Mouse (Mus musculus): ENCODE measurements around the gene Celf2.

Gene Celf2

GRCm38 (mm10) chr2:6869956-6870710 is 639.2 kb downstream of the Celf2 start:
- DNase-seq (ENCODE audit: low read depth), result peak; percentile 40

GRCm38 (mm10) chr2:6867297-6867696 is 642.1 kb downstream of the Celf2 start:
- no peak for DNase-seq (ENCODE audit: low read depth)

- no peak for DNase-seq (ENCODE audit: low read depth)
Observed at GRCm38 (mm10) chr2:6865785-6866184, 643.6 kb downstream of the Celf2 start.

- no peak for DNase-seq (ENCODE audit: low read depth)
Observed at GRCm38 (mm10) chr2:6850102-6850644, 659.2 kb downstream of the Celf2 start.

- no peak for DNase-seq (ENCODE audit: low read depth)
Observed at GRCm38 (mm10) chr2:6849388-6849787, 660.0 kb downstream of the Celf2 start.

- DNase-seq (ENCODE audit: low read depth), result no peak
Observed at GRCm38 (mm10) chr2:6830021-6830420, 679.3 kb downstream of the Celf2 start.

- DNase-seq (ENCODE audit: low read depth), result no peak
Observed at GRCm38 (mm10) chr2:6827583-6827982, 681.8 kb downstream of the Celf2 start.

- no peak for DNase-seq (ENCODE audit: low read depth)
Observed at GRCm38 (mm10) chr2:6823021-6823420, 686.3 kb downstream of the Celf2 start.

- no peak for DNase-seq (ENCODE audit: low read depth)
Observed at GRCm38 (mm10) chr2:6821593-6821992, 687.8 kb downstream of the Celf2 start.

- no peak for DNase-seq (ENCODE audit: low read depth)
Observed at GRCm38 (mm10) chr2:6815281-6815680, 694.1 kb downstream of the Celf2 start.

GRCm38 (mm10) chr2:6808736-6809135 is 700.6 kb downstream of the Celf2 start:
- DNase-seq (ENCODE audit: low read depth), result no peak

- DNase-seq (ENCODE audit: low read depth), result no peak
Observed at GRCm38 (mm10) chr2:6796754-6797153, 712.6 kb downstream of the Celf2 start.

- no peak for DNase-seq (ENCODE audit: low read depth)
Observed at GRCm38 (mm10) chr2:6795995-6796588, 713.3 kb downstream of the Celf2 start.

GRCm38 (mm10) chr2:6794858-6795257 is 714.5 kb downstream of the Celf2 start:
- DNase-seq (ENCODE audit: low read depth), result no peak

- DNase-seq (ENCODE audit: low read depth), result no peak
Observed at GRCm38 (mm10) chr2:6790876-6791275, 718.5 kb downstream of the Celf2 start.

GRCm38 (mm10) chr2:6786494-6787144 is 722.7 kb downstream of the Celf2 start:
- no peak for DNase-seq (ENCODE audit: low read depth)

GRCm38 (mm10) chr2:6770214-6770613 is 739.1 kb downstream of the Celf2 start:
- no peak for DNase-seq (ENCODE audit: low read depth)

- DNase-seq (ENCODE audit: low read depth), result no peak
Observed at GRCm38 (mm10) chr2:6762381-6762780, 747.0 kb downstream of the Celf2 start.

GRCm38 (mm10) chr2:6743173-6743572 is 766.2 kb downstream of the Celf2 start:
- no peak for DNase-seq (ENCODE audit: low read depth)

GRCm38 (mm10) chr2:6739998-6740668 is 769.2 kb downstream of the Celf2 start:
- no peak for DNase-seq (ENCODE audit: low read depth)

- DNase-seq (ENCODE audit: low read depth), result no peak
Observed at GRCm38 (mm10) chr2:6732026-6732425, 777.3 kb downstream of the Celf2 start.

- no peak for DNase-seq (ENCODE audit: low read depth)
Observed at GRCm38 (mm10) chr2:6730860-6731259, 778.5 kb downstream of the Celf2 start.

All from fibroblast of lung, adult 2 months (primary cell).